Mouse (Mus musculus) E14TG2a.4 (cell line): ENCODE measurements at regions not wholly inside any gene's neighbourhood (a gene's known extent, or its start where the extent isn't known, plus 50 kb on each side); places are given as distances from the start of the nearest gene placed in this dataset.

Source experiments
- CTCF ChIP-seq: conservative IDR thresholded peaks from 2 replicates; pipeline ENCODE4 v1.5.1; 2014; ENCODE audit warnings: low read length
- NANOG ChIP-seq: IDR thresholded peaks from 2 replicates; pipeline ENCODE4 v1.6.1; 2014; ENCODE audit warnings: borderline replicate concordance, low read length, mixed read lengths

DNA sequence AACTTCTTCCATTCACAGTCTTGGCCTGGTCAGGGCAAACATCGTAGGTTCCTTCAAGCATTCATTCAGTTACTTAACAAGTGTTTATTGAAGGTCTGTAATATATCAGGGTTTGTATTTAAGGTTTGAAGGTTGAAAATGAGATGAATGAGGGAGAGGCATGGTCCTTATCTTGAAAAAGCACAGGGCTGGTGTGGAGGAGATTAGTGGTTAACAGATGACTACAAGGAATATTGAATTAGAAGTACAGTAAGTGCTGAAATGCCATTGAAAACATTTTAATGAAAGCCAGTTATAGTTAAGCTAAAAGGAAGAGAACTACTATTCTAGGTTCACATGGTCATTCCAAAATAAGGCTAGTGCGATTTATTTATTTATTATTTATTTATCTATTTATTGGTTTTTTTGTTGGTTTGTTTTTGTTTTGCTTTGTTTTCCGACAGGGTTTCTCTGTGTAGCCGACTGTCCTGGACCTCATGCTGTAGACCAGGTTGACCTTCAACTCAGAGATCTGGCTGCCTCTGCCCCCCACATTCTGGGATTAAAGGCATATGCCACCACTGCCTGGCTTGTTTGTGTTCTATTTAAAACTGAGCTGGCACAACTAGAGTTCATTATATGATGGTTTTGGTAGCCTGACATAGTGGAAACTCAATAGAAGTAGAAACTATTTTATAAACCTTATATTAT, 718.1 kb downstream of the Adgrl2 start:
- TF ChIP-seq CTCF (no peak), NANOG (no peak)
